Mouse (Mus musculus) thymus, postnatal 4 days (tissue): ENCODE results near the gene Riok1.

Experiments
- DNase-seq: peaks from one replicate; pipeline ENCODE4 v3.0.0; 2021

The Riok1 gene

DNA sequence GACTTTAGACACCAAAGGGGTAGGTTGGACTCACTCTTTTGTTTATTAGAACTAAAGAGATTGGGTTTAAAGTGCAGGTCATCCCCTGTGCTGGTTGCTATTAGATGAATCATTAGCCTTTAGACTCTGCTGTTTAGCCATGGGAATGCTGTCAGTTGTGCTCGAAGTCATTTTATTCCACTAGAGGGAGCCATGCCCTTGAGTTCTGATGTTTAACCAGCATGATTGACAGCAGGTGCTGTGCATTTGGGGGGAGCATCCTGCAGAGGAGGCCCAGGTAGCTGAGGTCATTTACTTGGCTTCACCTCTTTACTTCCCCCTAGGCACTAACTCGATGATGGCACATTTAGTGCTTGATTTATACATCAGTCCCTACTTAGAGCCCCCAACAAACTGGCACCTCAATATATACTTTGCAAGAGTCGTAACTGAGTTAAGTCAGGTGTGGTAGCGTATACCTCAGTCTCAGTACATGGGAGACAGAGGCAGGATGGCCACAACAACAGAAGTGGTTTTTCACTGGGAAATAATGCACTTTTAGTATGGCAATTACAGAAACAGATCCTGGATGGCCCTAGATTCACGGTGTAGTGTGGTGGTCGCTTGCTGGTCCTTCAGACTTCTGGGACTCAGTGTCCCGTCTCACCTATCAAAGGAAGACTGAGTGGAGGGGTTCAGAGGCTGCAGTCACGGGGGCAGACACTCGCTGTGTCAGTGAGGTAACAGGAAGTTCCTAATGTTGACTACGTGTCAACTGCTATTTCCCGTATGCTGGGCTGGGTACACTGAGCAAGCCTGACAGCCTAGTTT, 28.3 kb downstream of the Riok1 start:
- peak; percentile 43 for DNase-seq

DNA sequence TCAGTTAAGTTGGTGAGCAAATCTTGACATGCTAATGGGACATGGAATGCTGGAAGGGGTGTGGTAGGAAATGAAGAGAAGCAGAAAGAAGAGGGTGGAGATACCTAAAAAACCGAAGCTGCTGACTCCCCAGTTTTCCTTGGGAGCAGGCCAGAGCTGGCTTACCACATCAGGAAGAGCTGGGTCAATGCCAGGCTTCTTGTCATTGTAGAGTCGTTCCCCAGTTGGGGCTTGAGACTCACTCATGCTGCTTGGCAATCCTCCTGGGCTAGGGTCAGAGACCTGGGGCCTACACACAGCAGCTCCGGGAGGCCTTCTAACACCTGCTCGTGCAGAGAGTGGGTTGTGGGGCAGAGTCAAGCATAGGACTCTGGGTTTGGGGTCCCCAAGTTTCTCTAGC, 34.1 kb downstream of the Riok1 start:
- no peak for DNase-seq

DNA sequence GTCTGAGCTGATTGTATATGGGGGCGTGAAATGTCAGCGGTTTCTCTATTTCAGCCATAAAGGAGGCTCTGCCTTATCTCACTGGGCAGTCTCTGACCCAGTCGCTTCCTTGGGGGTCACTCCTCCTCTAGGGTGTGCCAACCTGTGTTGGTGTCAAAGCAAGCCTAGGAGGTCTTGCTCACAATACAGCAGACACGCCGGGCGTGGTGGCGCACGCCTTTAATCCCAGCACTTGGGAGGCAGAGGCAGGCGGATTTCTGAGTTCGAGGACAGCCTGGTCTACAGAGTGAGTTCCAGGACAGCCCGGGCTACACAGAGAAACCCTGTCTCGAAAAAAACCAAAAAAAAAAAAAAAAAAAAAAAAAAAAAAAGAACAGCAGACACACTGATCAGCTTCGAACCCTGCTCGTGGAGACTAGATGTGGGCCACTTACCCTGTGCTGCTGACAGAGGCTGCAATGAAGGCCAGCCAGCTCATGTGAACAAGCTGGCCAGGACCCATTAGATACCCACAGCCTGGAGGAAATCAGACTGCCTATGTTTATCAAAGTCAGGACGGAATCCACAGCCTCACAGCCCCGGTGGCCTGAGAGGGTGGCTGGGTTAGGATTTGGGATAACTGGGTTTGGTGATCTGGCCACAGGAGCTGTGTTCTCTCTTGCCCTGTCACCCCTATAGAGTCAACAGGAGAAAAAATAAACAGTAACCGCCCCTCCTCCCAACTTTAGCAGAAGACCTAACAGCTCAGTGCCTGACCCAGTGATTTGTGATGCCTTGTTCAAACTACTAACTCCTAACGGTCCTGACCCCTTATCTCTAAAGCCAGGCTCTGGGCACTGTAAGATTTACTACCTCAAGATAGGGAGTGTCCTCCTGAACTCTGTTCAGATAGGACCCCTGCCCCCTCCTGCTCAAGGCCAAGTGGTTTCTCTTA, 36.8 kb downstream of the Riok1 start:
- DNase-seq: no peak

DNA sequence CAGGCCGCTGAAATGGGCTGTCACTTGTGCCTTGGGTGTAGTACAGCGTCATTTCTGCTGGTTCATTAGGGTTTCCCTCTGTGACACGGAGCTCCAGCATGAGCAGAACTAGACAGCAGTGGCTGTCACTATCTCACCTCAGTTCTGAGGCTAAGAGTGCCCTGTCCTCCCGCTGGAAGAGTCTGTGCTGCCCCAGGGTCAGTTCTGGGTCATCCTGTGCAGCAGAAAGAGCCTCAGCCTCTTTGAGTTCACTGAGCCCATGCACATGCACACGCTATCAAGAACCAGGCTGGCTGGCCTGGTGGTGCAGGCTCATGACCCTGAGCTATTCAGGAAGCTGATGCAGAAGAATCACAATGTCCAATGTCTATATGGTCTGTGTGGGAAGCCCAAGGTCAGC, 37.6 kb downstream of the Riok1 start:
- no peak for DNase-seq

- peak; percentile 18 for DNase-seq
These were observed 40.3 kb downstream of the Riok1 start for GRCm38 (mm10) chr13:38077113-38077512.

GRCm38 (mm10) chr13:38078836-38079235, 42.0 kb downstream of the Riok1 start:
- no peak for DNase-seq

GRCm38 (mm10) chr13:38079366-38079765, 42.6 kb downstream of the Riok1 start:
- no peak for DNase-seq

GRCm38 (mm10) chr13:38080014-38080413, 43.2 kb downstream of the Riok1 start:
- DNase-seq: no peak

GRCm38 (mm10) chr13:38080725-38081124, 43.9 kb downstream of the Riok1 start:
- no peak for DNase-seq

GRCm38 (mm10) chr13:38081161-38081560, 44.4 kb downstream of the Riok1 start:
- DNase-seq: no peak

DNA sequence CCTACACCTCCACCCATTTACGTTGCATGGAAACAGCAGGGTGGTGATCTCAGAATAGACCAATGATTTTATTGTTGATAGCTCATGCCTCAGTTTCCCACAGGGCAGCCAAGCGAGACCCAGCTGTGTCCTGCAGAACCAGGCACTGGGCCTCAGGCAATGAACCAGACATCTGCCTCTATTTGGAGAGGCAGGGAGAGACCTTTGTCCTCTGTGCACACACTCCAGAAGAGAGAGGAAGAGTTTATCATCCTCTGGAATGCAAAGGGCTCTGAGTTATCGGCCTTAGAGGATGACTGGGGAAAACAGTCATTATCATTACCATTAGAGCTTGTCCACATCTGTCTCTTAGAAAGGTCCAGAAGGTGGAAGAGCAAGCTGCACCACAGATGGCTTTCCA, 49.9 kb downstream of the Riok1 start:
- no peak for DNase-seq

GRCm38 (mm10) chr13:38088008-38088407, 51.2 kb downstream of the Riok1 start:
- DNase-seq: no peak

- DNase-seq: no peak
These were observed 52.7 kb downstream of the Riok1 start for GRCm38 (mm10) chr13:38089449-38089848.

DNA sequence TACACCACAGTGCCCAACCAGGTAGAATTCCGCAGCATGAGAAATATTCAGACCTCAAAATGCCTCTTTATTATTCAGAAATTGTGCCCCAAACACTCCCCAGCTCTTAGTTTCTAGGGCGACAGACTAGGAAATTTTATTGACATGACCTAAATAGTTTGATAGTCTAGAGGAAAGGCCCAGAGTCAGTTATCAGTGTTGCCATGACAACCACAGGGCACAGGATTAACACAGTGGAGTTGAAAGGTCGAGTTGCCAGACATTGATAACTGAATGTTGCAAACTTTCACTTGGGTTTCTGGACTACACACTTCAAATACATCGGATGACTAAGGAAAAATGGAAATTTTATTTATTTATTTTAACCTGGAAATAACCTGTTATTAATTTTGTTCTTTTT, 53.1 kb downstream of the Riok1 start:
- DNase-seq: no peak

DNA sequence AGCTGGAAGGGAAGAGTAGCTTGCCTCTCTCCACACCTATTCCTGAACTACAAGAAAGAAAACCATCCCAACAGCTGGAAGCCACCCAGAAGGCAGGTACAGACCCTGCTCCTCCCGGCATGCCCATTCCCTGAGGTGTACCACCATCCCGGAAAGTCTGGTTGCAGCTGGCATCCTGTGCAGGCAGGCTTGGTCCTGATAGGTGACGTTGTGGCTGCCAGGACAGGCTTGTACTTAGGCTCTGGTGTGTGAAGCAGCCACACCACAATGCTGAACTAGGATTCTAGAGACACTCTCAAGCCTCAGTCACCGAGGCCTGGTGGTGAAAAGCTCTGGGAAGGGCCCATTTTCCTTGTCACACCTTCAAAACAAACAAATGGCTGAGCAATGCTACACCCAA, 59.4 kb downstream of the Riok1 start:
- no peak for DNase-seq

DNA sequence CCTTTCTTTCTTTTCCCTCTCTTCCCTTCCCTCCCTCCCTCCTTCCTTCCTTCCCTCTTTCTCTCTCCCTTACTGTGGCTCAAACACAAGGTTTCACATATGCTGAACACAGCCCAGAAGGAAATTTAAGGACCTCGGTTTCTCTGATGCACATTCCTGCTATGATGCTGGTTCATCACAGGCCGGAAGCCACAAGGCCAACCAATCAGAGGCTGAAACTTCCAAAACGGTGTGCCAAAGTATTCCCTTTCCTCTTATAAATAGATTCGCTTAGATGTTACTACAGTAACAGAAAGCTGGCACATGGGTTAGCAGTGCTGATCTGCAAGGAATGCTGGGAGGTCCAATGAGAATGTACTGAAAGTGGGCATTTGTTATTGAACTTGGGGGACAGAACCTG, 66.6 kb downstream of the Riok1 start:
- no peak for DNase-seq

GRCm38 (mm10) chr13:38104501-38104900, 67.7 kb downstream of the Riok1 start:
- no peak for DNase-seq

DNA sequence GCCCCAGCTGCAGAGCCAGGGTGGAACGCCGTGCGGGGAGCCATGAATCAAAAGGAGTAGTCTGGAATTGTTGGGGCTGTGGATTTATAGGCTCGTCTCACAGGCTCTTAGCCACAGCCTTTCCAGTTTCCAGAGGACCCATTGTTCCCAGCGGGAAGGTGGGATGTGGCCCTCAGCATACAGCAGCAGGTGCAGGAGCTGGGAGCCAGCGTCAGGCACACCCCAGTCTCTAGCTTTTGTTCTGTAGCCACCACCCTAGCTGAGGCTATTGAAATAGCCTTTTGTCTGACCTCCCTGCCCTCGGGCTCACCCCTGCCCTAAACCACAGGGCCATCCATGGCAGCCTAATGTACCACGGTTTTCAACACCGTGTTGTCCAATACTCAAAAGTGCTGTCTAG, 72.3 kb downstream of the Riok1 start:
- no peak for DNase-seq
